Mouse (Mus musculus) C2C12 (cell line): ENCODE data around the gene Mms19. TPM values are rescaled to one million over a fixed set of nuclear protein-coding genes. Genes with fewer than 3 reads are reported as not detected.

Experiments used
- H3K27me3 ChIP-seq: one replicate; pipeline ENCODE4 v1.6.1; 2011; ENCODE audit not compliant: control insufficient read depth, insufficient read depth, insufficient read length
- H3K36me3 ChIP-seq: one replicate; pipeline ENCODE4 v1.6.1; 2011; ENCODE audit not compliant: control insufficient read depth, insufficient read depth
- H3K4me3 ChIP-seq: one replicate; pipeline ENCODE4 v1.5.1; 2011; ENCODE audit warnings: mild to moderate bottlenecking, control low read depth; ENCODE audit not compliant: poor library complexity, insufficient read depth, severe bottlenecking
- H3K79me2 ChIP-seq: one replicate; pipeline ENCODE4 v1.6.1; 2011; ENCODE audit not compliant: control insufficient read depth, insufficient read depth
- H3K79me3 ChIP-seq: one replicate; pipeline ENCODE4 v1.6.1; 2011; ENCODE audit warnings: low read depth, control low read depth
- H3ac ChIP-seq: one replicate; pipeline ENCODE3; 2011; ENCODE audit warnings: low read depth; ENCODE audit not compliant: control insufficient read depth, insufficient read length
- CEBPB ChIP-seq: IDR thresholded peaks from one replicate; pipeline ENCODE4 v1.6.1; 2011; ENCODE audit warnings: low read depth, mild to moderate bottlenecking, control low read depth, moderate library complexity
- CTCF ChIP-seq: IDR thresholded peaks from one replicate; pipeline ENCODE4 v1.5.1; 2011; ENCODE audit not compliant: control insufficient read depth, insufficient read depth, insufficient read length
- FOSL1 ChIP-seq: IDR thresholded peaks from one replicate; pipeline ENCODE4 v1.8.0; 2011; ENCODE audit warnings: mild to moderate bottlenecking, low read length; ENCODE audit not compliant: poor library complexity, insufficient read depth, severe bottlenecking
- MAX ChIP-seq: IDR thresholded peaks from one replicate; pipeline ENCODE4 v1.6.1; 2011; ENCODE audit warnings: mild to moderate bottlenecking, control low read depth
- MYOD1 ChIP-seq: IDR thresholded peaks from one replicate; pipeline ENCODE4 v1.6.1; 2011; ENCODE audit warnings: low read depth; ENCODE audit not compliant: control insufficient read depth, insufficient read length
- MYOG ChIP-seq: IDR thresholded peaks from one replicate; pipeline ENCODE4 v1.6.1; 2011; ENCODE audit not compliant: control insufficient read depth, insufficient read length; ENCODE audit errors: extremely low read depth
- USF1 ChIP-seq: IDR thresholded peaks from one replicate; pipeline ENCODE4 v1.6.1; 2011; ENCODE audit warnings: low read depth, mild to moderate bottlenecking, control low read depth, moderate library complexity
- polyA plus RNA-seq: library from polyadenylated mRNA; unstranded; fragments of >200 nt; fragmentation: generic; extraction: Trizol; gene quantifications from one replicate; pipeline ENCODE4 v1.2.1, GENCODE M21; 2012; ENCODE audit warnings: missing spikeins

The Mms19 gene
- polyA plus RNA-seq, 1 experiment: 21.9 TPM

DNA sequence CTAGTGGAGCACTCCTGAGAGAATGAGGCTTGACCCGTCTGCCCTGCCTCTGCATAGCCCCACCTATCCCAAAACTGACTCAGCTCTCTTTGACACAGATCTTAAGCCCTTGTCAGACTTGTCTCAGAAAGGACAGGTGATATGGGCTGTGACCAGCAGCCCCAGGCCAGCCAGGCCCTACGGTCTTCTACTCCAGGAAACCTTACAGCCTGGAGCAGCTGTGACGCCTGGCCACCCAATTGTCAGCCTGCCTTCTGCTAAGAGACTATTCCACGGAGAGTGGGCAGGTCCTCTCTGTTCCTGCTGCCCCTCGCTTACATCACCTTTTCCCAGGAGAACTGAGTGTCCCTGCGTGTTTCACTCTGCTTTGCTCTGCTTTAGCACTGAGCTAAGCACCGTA is 30.2 kb upstream of the Mms19 start:
- H3K79me3 ChIP-seq: peaks cover 47% of the 10 kb centered on the region
- no peaks in the 10 kb centered on the region for H3K27me3 ChIP-seq

GRCm38 (mm10) chr19:42010436-42010835 is 29.5 kb upstream of the Mms19 start:
- Histone ChIP-seq H3ac (no peak overlapping the region), H3K36me3 (peaks cover 4% of the 10 kb centered on the region), H3K27me3 (no peaks in the 10 kb centered on the region), H3K79me2 (peaks cover 99% of the 10 kb centered on the region), H3K79me3 (peaks cover 49% of the 10 kb centered on the region), H3K4me3 (no peak overlapping the region)
- TF ChIP-seq MYOD1 (no peak), MYOG (no peak), MAX (no peak), CTCF (no peak), USF1 (no peak), FOSL1 (no peak), CEBPB (no peak)

More for the DNA sequence above, 30.2 kb upstream of the Mms19 start:
- Histone ChIP-seq H3K79me2 (peaks cover 99% of the 10 kb centered on the region), H3ac (no peak overlapping the region), H3K4me3 (no peak overlapping the region), H3K36me3 (peaks cover 4% of the 10 kb centered on the region)
- TF ChIP-seq MYOD1: no peak
- no peak for TF ChIP-seq CTCF
- no peak for TF ChIP-seq MYOG
- no peak for TF ChIP-seq CEBPB
- no peak for TF ChIP-seq FOSL1
- TF ChIP-seq USF1: no peak
- no peak for TF ChIP-seq MAX

- peaks cover 99% of the 10 kb centered on the region for H3K79me2 ChIP-seq
- TF ChIP-seq FOSL1 (no peak), MYOD1 (no peak), CTCF (no peak)
- no peak overlapping the region for H3K4me3 ChIP-seq
- no peaks in the 10 kb centered on the region for H3K27me3 ChIP-seq
- H3K79me3 ChIP-seq: peaks cover 53% of the 10 kb centered on the region
- H3K36me3 ChIP-seq: peaks cover 4% of the 10 kb centered on the region
- no peak overlapping the region for H3ac ChIP-seq
Observed at GRCm38 (mm10) chr19:42009067-42009466, 28.1 kb upstream of the Mms19 start.

GRCm38 (mm10) chr19:42008586-42008985 is 27.6 kb upstream of the Mms19 start:
- no peaks in the 10 kb centered on the region for H3K27me3 ChIP-seq
- H3K79me2 ChIP-seq: peaks cover 99% of the 10 kb centered on the region
- TF ChIP-seq CEBPB: no peak
- no peak for TF ChIP-seq USF1
- H3K79me3 ChIP-seq: peaks cover 54% of the 10 kb centered on the region
- no peak overlapping the region for H3ac ChIP-seq
- peaks cover 4% of the 10 kb centered on the region for H3K36me3 ChIP-seq
- no peak overlapping the region for H3K4me3 ChIP-seq

DNA sequence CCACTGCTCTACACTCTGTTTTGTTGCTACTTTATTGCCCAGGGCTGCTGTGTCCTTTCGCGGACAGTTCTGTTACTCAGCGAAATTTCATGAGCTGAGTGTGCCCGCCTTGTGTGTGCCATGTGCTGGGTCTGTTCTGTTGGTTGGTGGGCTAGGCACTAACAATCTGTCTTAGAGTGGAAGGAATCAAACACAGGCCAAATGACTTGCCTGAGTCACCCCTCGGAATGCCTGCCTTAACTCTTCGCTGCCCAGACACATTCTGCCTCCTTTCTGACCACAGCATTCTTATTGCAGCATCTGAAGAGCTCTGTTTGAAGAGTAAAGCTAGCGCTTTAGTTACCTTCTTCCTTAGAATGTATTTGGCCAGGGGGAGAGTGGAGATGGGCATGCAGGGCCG is 25.6 kb upstream of the Mms19 start:
- Histone ChIP-seq H3ac (no peak overlapping the region), H3K36me3 (peaks cover 6% of the 10 kb centered on the region)
- TF ChIP-seq MAX: peak; percentile 79
- no peak for TF ChIP-seq CEBPB

GRCm38 (mm10) chr19:42005616-42006015 is 24.7 kb upstream of the Mms19 start:
- TF ChIP-seq CTCF: no peak
- TF ChIP-seq FOSL1: no peak
- no peak for TF ChIP-seq MYOG
- no peak for TF ChIP-seq CEBPB
- TF ChIP-seq USF1: no peak
- TF ChIP-seq MAX: no peak
- no peaks in the 10 kb centered on the region for H3K27me3 ChIP-seq
- H3K79me2 ChIP-seq: peaks cover 99% of the 10 kb centered on the region
- no peak overlapping the region for H3ac ChIP-seq
- peaks cover 71% of the 10 kb centered on the region for H3K79me3 ChIP-seq
- peaks cover 4% of the 10 kb centered on the region for H3K36me3 ChIP-seq
- H3K4me3 ChIP-seq: no peak overlapping the region

More for the DNA sequence above, 25.6 kb upstream of the Mms19 start:
- Histone ChIP-seq H3K79me2 (peaks cover 99% of the 10 kb centered on the region), H3K27me3 (no peaks in the 10 kb centered on the region), H3K4me3 (no peak overlapping the region), H3K79me3 (peaks cover 68% of the 10 kb centered on the region)
